Mouse (Mus musculus): Measurements from ENCODE around the gene Slc1a5. TPM values are rescaled to one million over a fixed set of nuclear protein-coding genes. Genes with fewer than 3 reads are reported as not detected.

Slc1a5 gene
- polyA plus RNA-seq, 1 experiment, result 113 TPM

DNA sequence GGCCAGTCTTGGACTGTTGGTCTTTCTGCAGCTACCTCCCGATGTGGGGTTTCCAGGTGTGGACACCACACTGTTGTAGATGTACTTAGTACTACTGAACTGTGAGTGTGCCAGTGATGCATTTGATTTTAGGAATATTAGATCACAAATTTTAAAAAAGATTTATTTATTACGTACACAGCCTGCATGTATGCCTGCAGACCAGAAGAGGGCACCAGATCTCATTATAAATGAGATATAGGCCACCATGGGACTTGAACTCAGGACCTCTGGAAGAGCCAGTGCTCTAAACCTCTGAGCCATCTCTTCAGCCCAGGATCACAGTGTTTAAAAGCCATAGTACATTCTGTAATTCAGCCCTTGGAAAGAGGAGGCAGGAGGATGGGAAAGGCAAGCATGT, 31.4 kb downstream of the Slc1a5 start:
- Histone ChIP-seq H3K79me2 (ENCODE audit: control insufficient read depth, insufficient read depth) (peaks cover 13% of the 10 kb centered on the region), H3K36me3 (ENCODE audit: control insufficient read depth, insufficient read depth) (peaks cover 4% of the 10 kb centered on the region), H3K27me3 (ENCODE audit: control insufficient read depth, insufficient read depth, insufficient read length) (no peaks in the 10 kb centered on the region), H3K4me2 (ENCODE audit: low read depth) (no peak overlapping the region), H3K4me3 (no peak overlapping the region), H3ac (ENCODE audit: control insufficient read depth, insufficient read length) (no peak overlapping the region)
- TF ChIP-seq SRF (IDR thresholded peaks at IDR 0.05; ENCODE audit: control insufficient read depth, insufficient read length, low read depth) (no peak), MAX (IDR thresholded peaks at IDR 0.05; ENCODE audit: low read depth) (no peak), REST (IDR thresholded peaks at IDR 0.05; ENCODE audit: insufficient read depth, insufficient read length) (no peak), POLR2AphosphoS2 (IDR thresholded peaks at IDR 0.05; ENCODE audit: insufficient read length, low read depth) (no peak), POLR2A (IDR thresholded peaks at IDR 0.05; ENCODE audit: insufficient read length, low read depth) (no peak), USF1 (IDR thresholded peaks at IDR 0.05; ENCODE audit: low read depth) (no peak)

DNA sequence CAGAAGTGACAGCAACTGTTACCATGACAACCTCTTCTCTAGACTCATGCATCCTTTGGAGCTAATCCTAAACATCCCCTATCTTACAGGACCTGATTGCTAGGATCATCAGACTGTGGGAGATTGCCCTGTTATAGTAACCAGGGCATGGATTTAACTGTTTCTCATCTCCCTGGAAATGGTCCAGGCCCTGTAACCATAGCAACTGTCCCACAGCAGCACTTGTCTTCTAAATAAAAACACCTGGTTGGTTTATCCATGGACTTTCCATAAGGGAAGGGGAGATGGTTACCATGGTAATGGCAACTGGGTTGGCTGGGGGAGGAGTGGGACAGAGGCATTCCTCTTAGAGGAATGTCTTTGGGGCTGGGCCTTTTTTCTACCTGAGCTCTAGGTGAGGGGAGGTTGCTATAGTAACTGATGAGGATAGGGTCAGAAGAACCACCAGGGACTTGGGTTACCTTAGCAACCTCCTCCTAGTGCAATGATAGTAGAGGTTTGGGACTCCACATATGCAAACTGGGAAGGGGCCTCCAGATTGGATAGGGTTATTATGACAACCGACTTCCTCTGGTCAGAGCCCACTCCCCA, 34.3 kb downstream of the Slc1a5 start, which contains the start of gene Strn4:
Gene Strn4 (plus strand): TSS at position 539 of the 591 bp plus-strand sequence.
- H3K4me3 ChIP-seq, result peak within 1 kb of the TSS; percentile 87
- H3K36me3 ChIP-seq (ENCODE audit: control insufficient read depth, insufficient read depth), result peaks cover 4% of the 10 kb centered on the region
- H3K79me2 ChIP-seq (ENCODE audit: control insufficient read depth, insufficient read depth), result peaks cover 43% of the 10 kb centered on the region
- peak within 1 kb of the TSS; percentile 99 for H3ac ChIP-seq (ENCODE audit: control insufficient read depth, insufficient read length)
- TF ChIP-seq MYOD1 (IDR thresholded peaks at IDR 0.05; ENCODE audit: control insufficient read depth in 1 of 3, insufficient read length in 2 of 3, low read depth in 2 of 3) (no peak), POLR2AphosphoS2 (IDR thresholded peaks at IDR 0.05; ENCODE audit: insufficient read length, low read depth) (no peak), MAX (IDR thresholded peaks at IDR 0.05; ENCODE audit: low read depth) (no peak), E2F4 (IDR thresholded peaks at IDR 0.05; ENCODE audit: insufficient read depth) (no peak), REST (IDR thresholded peaks at IDR 0.05; ENCODE audit: insufficient read depth, insufficient read length) (no peak), CEBPB (IDR thresholded peaks at IDR 0.05; ENCODE audit: insufficient read depth, poor library complexity, severe bottlenecking) (no peak), USF1 (IDR thresholded peaks at IDR 0.05; ENCODE audit: low read depth) (no peak), MYOG (IDR thresholded peaks at IDR 0.05; ENCODE audit: control insufficient read depth in 1 of 3, insufficient read depth in 1 of 3, insufficient read length in 2 of 3, low read depth in 2 of 3) (no peak), SRF (IDR thresholded peaks at IDR 0.05; ENCODE audit: control insufficient read depth, insufficient read length, low read depth) (no peak), POLR2A (IDR thresholded peaks at IDR 0.05; ENCODE audit: insufficient read length, low read depth) (no peak), TCF3 (IDR thresholded peaks at IDR 0.05; ENCODE audit: insufficient read length, low read depth) (no peak), TCF12 (IDR thresholded peaks at IDR 0.05; ENCODE audit: insufficient read depth, poor library complexity, severe bottlenecking) (no peak)
- no peaks in the 10 kb centered on the region for H3K27me3 ChIP-seq (ENCODE audit: control insufficient read depth, insufficient read depth, insufficient read length)
- H3K4me2 ChIP-seq (ENCODE audit: low read depth), result peak within 1 kb of the TSS; percentile 86

DNA sequence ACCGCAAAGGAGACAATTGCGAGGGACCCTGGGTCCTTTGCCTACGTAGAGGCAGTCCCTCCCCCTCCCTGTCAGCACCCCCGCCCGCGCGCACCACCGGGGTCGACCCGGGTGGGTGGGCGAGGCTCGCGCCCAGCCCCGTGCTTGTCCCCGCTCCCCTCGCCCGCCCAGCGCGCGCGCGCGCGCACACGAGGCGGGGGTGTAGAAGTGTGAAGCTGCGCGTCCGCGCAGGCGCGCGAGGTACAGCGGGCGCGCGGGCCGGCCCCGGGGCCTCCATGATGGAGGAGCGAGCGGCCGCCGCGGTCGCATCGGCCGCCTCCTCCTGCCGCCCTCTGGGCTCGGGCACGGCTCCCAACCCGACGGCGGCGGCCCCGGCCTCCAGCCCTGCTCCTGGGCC, 34.9 kb downstream of the Slc1a5 start:
- Histone ChIP-seq H3K36me3 (ENCODE audit: control insufficient read depth, insufficient read depth) (peaks cover 4% of the 10 kb centered on the region), H3K27me3 (ENCODE audit: control insufficient read depth, insufficient read depth, insufficient read length) (no peaks in the 10 kb centered on the region), H3ac (ENCODE audit: control insufficient read depth, insufficient read length) (peak overlapping the region; percentile 99), H3K79me2 (ENCODE audit: control insufficient read depth, insufficient read depth) (peaks cover 49% of the 10 kb centered on the region), H3K4me2 (ENCODE audit: low read depth) (peak overlapping the region; percentile 61), H3K4me3 (peak overlapping the region; percentile 87)
- TF ChIP-seq SRF (IDR thresholded peaks at IDR 0.05; ENCODE audit: control insufficient read depth, insufficient read length, low read depth) (no peak), POLR2A (IDR thresholded peaks at IDR 0.05; ENCODE audit: insufficient read length, low read depth) (no peak), MYOD1 (IDR thresholded peaks at IDR 0.05; ENCODE audit: control insufficient read depth in 1 of 3, insufficient read length in 2 of 3, low read depth in 2 of 3) (no peak), REST (IDR thresholded peaks at IDR 0.05; ENCODE audit: insufficient read depth, insufficient read length) (no peak), TCF12 (IDR thresholded peaks at IDR 0.05; ENCODE audit: insufficient read depth, poor library complexity, severe bottlenecking) (no peak), POLR2AphosphoS2 (IDR thresholded peaks at IDR 0.05; ENCODE audit: insufficient read length, low read depth) (no peak)

DNA sequence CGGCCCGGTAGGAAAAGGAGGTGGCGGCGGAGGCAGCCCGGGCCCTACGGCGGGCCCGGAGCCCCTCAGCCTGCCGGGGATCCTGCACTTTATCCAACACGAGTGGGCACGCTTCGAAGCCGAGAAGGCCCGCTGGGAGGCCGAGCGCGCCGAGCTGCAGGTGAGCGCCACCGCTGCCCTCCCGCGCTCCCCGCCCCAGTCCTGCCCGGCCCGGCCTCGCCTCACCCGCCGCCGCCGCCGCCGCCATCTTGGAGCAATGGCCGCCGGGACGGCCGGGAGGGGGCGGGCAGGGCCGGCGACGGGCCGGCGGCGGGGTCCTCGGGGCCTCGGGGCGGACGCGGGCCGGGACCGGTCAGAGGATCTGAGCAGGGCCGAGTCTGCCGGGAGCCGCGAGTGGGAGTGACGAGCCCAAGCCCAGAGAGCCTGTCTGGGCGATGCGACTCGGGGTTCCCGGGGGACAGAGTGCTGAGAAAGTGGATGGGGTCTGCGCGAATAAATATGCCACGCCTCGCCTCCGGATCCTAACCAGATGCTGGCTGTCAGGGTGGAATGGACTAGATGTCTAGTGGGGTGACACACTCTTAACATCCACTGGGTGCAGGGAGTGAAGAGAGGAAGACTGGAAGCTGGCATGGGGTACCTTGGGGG, 35.5 kb downstream of the Slc1a5 start, which contains the start of gene Fkrp:
Gene Fkrp (minus strand): TSS at position 258 of the 648 bp plus-strand sequence.
- H3K36me3 ChIP-seq (ENCODE audit: control insufficient read depth, insufficient read depth), result peaks cover 4% of the 10 kb centered on the region
- H3K27me3 ChIP-seq (ENCODE audit: control insufficient read depth, insufficient read depth, insufficient read length), result no peaks in the 10 kb centered on the region
- peak within 1 kb of the TSS; percentile 87 for H3K4me3 ChIP-seq
- peaks cover 54% of the 10 kb centered on the region for H3K79me2 ChIP-seq (ENCODE audit: control insufficient read depth, insufficient read depth)
- H3ac ChIP-seq (ENCODE audit: control insufficient read depth, insufficient read length), result peak within 1 kb of the TSS; percentile 99
- H3K4me2 ChIP-seq (ENCODE audit: low read depth), result peak within 1 kb of the TSS; percentile 86
- no peak for TF ChIP-seq E2F4 (IDR thresholded peaks at IDR 0.05; ENCODE audit: insufficient read depth)
- TF ChIP-seq MAX (IDR thresholded peaks at IDR 0.05; ENCODE audit: low read depth), result no peak
- TF ChIP-seq POLR2AphosphoS2 (IDR thresholded peaks at IDR 0.05; ENCODE audit: insufficient read length, low read depth), result no peak
- TF ChIP-seq POLR2A (IDR thresholded peaks at IDR 0.05; ENCODE audit: insufficient read length, low read depth), result peak; percentile 67
- TF ChIP-seq SRF (IDR thresholded peaks at IDR 0.05; ENCODE audit: control insufficient read depth, insufficient read length, low read depth), result no peak

DNA sequence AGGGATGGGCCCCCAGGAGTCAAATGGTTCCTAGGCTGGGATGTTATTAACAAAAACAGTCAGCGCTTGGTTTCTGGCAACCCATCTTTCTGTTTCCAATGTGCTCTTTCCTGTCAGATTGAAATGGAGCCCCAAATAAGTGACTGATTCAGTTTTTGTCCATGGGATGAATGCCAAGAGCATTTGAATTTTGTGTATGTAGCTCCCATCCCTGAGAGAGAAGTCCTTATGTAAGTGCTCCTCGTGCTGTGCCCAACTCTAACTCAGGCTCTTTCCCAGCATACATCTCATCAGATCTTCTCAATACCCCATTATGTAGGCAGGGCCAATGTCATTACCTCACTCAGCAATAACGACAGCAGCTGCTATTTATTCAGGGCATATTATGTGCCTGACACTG, 36.6 kb downstream of the Slc1a5 start:
- Histone ChIP-seq H3K79me2 (ENCODE audit: control insufficient read depth, insufficient read depth) (peaks cover 65% of the 10 kb centered on the region), H3K36me3 (ENCODE audit: control insufficient read depth, insufficient read depth) (peaks cover 4% of the 10 kb centered on the region), H3ac (ENCODE audit: control insufficient read depth, insufficient read length) (peak overlapping the region; percentile 99), H3K4me2 (ENCODE audit: low read depth) (peak overlapping the region; percentile 86), H3K4me3 (peak overlapping the region; percentile 87), H3K27me3 (ENCODE audit: control insufficient read depth, insufficient read depth, insufficient read length) (no peaks in the 10 kb centered on the region)
- no peak for TF ChIP-seq USF1 (IDR thresholded peaks at IDR 0.05; ENCODE audit: low read depth)
- TF ChIP-seq TCF3 (IDR thresholded peaks at IDR 0.05; ENCODE audit: insufficient read length, low read depth), result no peak

All from myocyte (in vitro differentiated cells).